Mouse (Mus musculus) T-helper 1 cell (primary cell): ENCODE data around the gene Dnah3.

ENCODE experiments used
- in situ Hi-C: fragments of 300-600 bp; cut with MboI, MseI; formaldehyde crosslinking; loops from one replicate; pipeline ENCODE4 v1.15.1; 2025; ENCODE audit warnings: high pct_unique_total_duplicates

The Dnah3 gene

GRCm38 (mm10) chr7:119957421-119957820, 137.7 kb downstream of the Dnah3 start:
- in situ Hi-C loops: no loop called here

- in situ Hi-C loops: no loop called here
Observed at GRCm38 (mm10) chr7:119954047-119954446, 141.0 kb downstream of the Dnah3 start.

GRCm38 (mm10) chr7:119941569-119941968, 153.5 kb downstream of the Dnah3 start:
- in situ Hi-C loops: no loop called here

- in situ Hi-C loops: no loop called here
Observed at GRCm38 (mm10) chr7:119937036-119937435, 158.0 kb downstream of the Dnah3 start.

- in situ Hi-C loops: no loop called here
Observed at GRCm38 (mm10) chr7:119936321-119936720, 158.8 kb downstream of the Dnah3 start.

- in situ Hi-C loops: loop anchor here (10.0 kb wide), 1 partner anchor 1676 kb away; no protein-coding TSS in a partner anchor
Observed at GRCm38 (mm10) chr7:119928783-119929440, 166.2 kb downstream of the Dnah3 start.

GRCm38 (mm10) chr7:119921054-119921453, 174.0 kb downstream of the Dnah3 start:
- in situ Hi-C loops: loop anchor here (10.0 kb wide), 1 partner anchor 1684 kb away; no protein-coding TSS in a partner anchor

- in situ Hi-C loops: loop anchor here (10.0 kb wide), 1 partner anchor 1684 kb away; no protein-coding TSS in a partner anchor
Observed at GRCm38 (mm10) chr7:119920457-119920856, 174.6 kb downstream of the Dnah3 start.

GRCm38 (mm10) chr7:119911727-119912126, 183.4 kb downstream of the Dnah3 start:
- in situ Hi-C loops: no loop called here

GRCm38 (mm10) chr7:119906523-119907215, 188.4 kb downstream of the Dnah3 start:
- in situ Hi-C loops: no loop called here

- in situ Hi-C loops: loop anchor here (10.0 kb wide), 1 partner anchor 1695 kb away; no protein-coding TSS in a partner anchor
Observed at GRCm38 (mm10) chr7:119899386-119900057, 195.6 kb downstream of the Dnah3 start.

- in situ Hi-C loops: loop anchor here (10.0 kb wide), 1 partner anchor 1694 kb away; no protein-coding TSS in a partner anchor
Observed at GRCm38 (mm10) chr7:119898247-119898856, 196.7 kb downstream of the Dnah3 start.

GRCm38 (mm10) chr7:119897521-119898109, 197.5 kb downstream of the Dnah3 start:
- in situ Hi-C loops: loop anchor here (10.0 kb wide), 1 partner anchor 1693 kb away; no protein-coding TSS in a partner anchor

- in situ Hi-C loops: loop anchor here (10.0 kb wide), 1 partner anchor 1691 kb away; no protein-coding TSS in a partner anchor
Observed at GRCm38 (mm10) chr7:119895639-119896512, 199.2 kb downstream of the Dnah3 start, which contains the start of the genes Lyrm1 and Dcun1d3. Gene Lyrm1, plus strand, starts transcription at chr7:119895861. Gene Dcun1d3, minus strand, starts transcription at chr7:119896298.

- in situ Hi-C loops: loop anchor here (10.0 kb wide), 1 partner anchor 1690 kb away; no protein-coding TSS in a partner anchor
Observed at GRCm38 (mm10) chr7:119894818-119895544, 200.1 kb downstream of the Dnah3 start.

- in situ Hi-C loops: loop anchor here (10.0 kb wide), 1 partner anchor 1688 kb away; no protein-coding TSS in a partner anchor
Observed at GRCm38 (mm10) chr7:119892742-119893141, 202.3 kb downstream of the Dnah3 start.

GRCm38 (mm10) chr7:119892198-119892597, 202.9 kb downstream of the Dnah3 start:
- in situ Hi-C loops: loop anchor here (10.0 kb wide), 1 partner anchor 1687 kb away; no protein-coding TSS in a partner anchor

- in situ Hi-C loops: no loop called here
Observed at GRCm38 (mm10) chr7:119887887-119888286, 207.2 kb downstream of the Dnah3 start.

- in situ Hi-C loops: no loop called here
Observed at GRCm38 (mm10) chr7:119881229-119881628, 213.9 kb downstream of the Dnah3 start.
